Mouse (Mus musculus) lung, postnatal 0 days (tissue): ENCODE results near the gene Fbxl13. TPM values are rescaled to one million over a fixed set of nuclear protein-coding genes. Genes with fewer than 3 reads are reported as not detected.

Experiments
- ATAC-seq: fragments of 200-750 bp; cut with Nextera tagmentation; 2 replicates; pipeline ENCODE4 v1.8.0; 2017; ENCODE audit warnings: moderate library complexity
- DNase-seq: peaks from one replicate; pipeline ENCODE4 v3.0.0-alpha.2; 2016; ENCODE audit warnings: low spot score
- H3K27ac ChIP-seq: fragments of 300-500 bp; sonication (generic); 2 replicates; pipeline ENCODE4 v1.5.1; 2014; ENCODE audit warnings: antibody characterized with exemption, mild to moderate bottlenecking, low read length, mixed read lengths
- H3K27me3 ChIP-seq: fragments of 300-500 bp; sonication (generic); replicated peaks from 2 replicates; pipeline ENCODE4 v1.6.1; 2014; ENCODE audit warnings: low read length, mixed read lengths; ENCODE audit not compliant: insufficient read depth
- H3K36me3 ChIP-seq: fragments of 300-500 bp; sonication (generic); 2 replicates; pipeline ENCODE4 v1.6.1; 2014; ENCODE audit warnings: low read length, mixed read lengths; ENCODE audit not compliant: insufficient read depth
- H3K4me1 ChIP-seq: fragments of 300-500 bp; sonication (generic); 2 replicates; pipeline ENCODE4 v1.6.1; 2014; ENCODE audit warnings: antibody characterized with exemption, low read depth, low read length, mixed read lengths; ENCODE audit not compliant: insufficient read depth
- H3K4me2 ChIP-seq: fragments of 300-500 bp; sonication (generic); replicated peaks from 2 replicates; pipeline ENCODE4 v1.6.1; 2014; ENCODE audit warnings: low read depth, mild to moderate bottlenecking, low read length, moderate library complexity, mixed read lengths
- H3K4me3 ChIP-seq: fragments of 300-500 bp; sonication (generic); 2 replicates; pipeline ENCODE4 v1.5.1; 2014; ENCODE audit warnings: low read depth, low read length
- H3K9ac ChIP-seq: fragments of 300-500 bp; sonication (generic); replicated peaks from 2 replicates; pipeline ENCODE4 v1.6.1; 2014; ENCODE audit warnings: low read depth, mild to moderate bottlenecking
- H3K9me3 ChIP-seq: fragments of 300-500 bp; sonication (generic); 2 replicates; pipeline ENCODE4 v1.6.1; 2016; ENCODE audit warnings: low read length, mixed read lengths
- CTCF ChIP-seq: IDR thresholded peaks from 2 replicates; pipeline ENCODE4 v1.5.1; 2016; ENCODE audit warnings: antibody characterized with exemption, mild to moderate bottlenecking
- EP300 ChIP-seq: IDR thresholded peaks from 2 replicates; pipeline ENCODE4 v1.6.1; 2016; ENCODE audit warnings: antibody characterized with exemption, mild to moderate bottlenecking, control low read depth
- WGBS: fragments of 180-500 bp; shearing (Covaris S2); extraction: QIAGEN DNeasy Blood & Tissue Kit; methylation state at CpG from one replicate; pipeline ENCODE4 v1.1.7; 2014; 5-methylcytosine and 5-hydroxymethylcytosine counted together
- polyA plus RNA-seq: library from polyadenylated mRNA; unstranded; fragments of >200 nt; fragmentation: Nextera tagmentation; extraction: Ambion mirVana; gene quantifications from 2 replicates; pipeline ENCODE4 v1.2.1, GENCODE M21; 2015

The Fbxl13 gene
- 1.1 and 1.2 TPM in 2 replicates for polyA plus RNA-seq

GRCm38 (mm10) chr5:21645439-21646132, at the start of gene Fbxl13, which contains the start of gene Armc10:
Gene Fbxl13, minus strand, starts transcription at chr5:21645634.
Gene Armc10, plus strand, starts transcription at chr5:21645813.
- peak; percentile 92 for ATAC-seq
- Histone ChIP-seq H3K4me1 (peaks cover 10% of the 10 kb centered on the region; the same call in 1 of the 2 replicates), H3K36me3 (no peaks in the 10 kb centered on the region; the same call in 1 of the 2 replicates), H3K9ac (peak within 1 kb of the TSS; percentile 72), H3K4me3 (peak within 1 kb of the TSS; percentile 63), H3K4me2 (peak within 1 kb of the TSS; percentile 92), H3K27ac (peak within 1 kb of the TSS; percentile 94), H3K9me3 (no peaks in the 10 kb centered on the region), H3K27me3 (no peaks in the 10 kb centered on the region)
- 2% methylated on average over 37 of the region's 40 CpGs for WGBS
- TF ChIP-seq CTCF = peak; percentile 38
- no peak; the same call in 1 of the 2 replicates for TF ChIP-seq EP300
- peak; percentile 97 for DNase-seq

- ATAC-seq (no peak), DNase-seq (peak; percentile 26)
- Histone ChIP-seq H3K36me3 (no peaks in the 10 kb centered on the region), H3K4me1 (no peaks in the 10 kb centered on the region), H3K4me2 (no peak overlapping the region), H3K27me3 (no peaks in the 10 kb centered on the region), H3K27ac (no peak overlapping the region), H3K9ac (no peak overlapping the region), H3K9me3 (no peaks in the 10 kb centered on the region), H3K4me3 (no peak overlapping the region)
- no peak for TF ChIP-seq EP300
- no peak for TF ChIP-seq CTCF
- 76% methylated on average over 3 of the region's 3 CpGs for WGBS
Observed at GRCm38 (mm10) chr5:21694854-21695490, 49.5 kb upstream of the Fbxl13 start.

- DNase-seq = no peak
- WGBS = 50% methylated on average over 3 of the region's 3 CpGs
Observed at GRCm38 (mm10) chr5:21693372-21693870, 48.0 kb upstream of the Fbxl13 start.

DNA sequence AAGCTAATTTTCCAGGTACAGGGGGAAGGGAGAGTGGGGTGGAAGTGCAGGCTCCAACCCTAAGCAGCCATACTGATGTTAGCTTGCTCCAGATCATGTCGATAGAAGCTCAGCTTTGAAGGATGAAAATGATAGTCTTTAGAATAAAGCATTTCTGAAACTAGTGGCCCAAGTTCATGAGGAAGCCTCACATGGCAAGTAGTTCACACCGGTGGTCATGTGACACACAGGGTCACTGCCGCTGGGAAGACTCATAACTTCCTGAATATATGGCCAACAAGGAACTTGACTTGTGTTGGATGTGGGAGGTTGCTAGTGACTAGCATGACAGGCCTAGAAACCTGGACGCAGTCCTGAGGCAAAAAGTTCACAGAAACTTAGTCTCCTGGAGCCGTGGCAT, 46.8 kb upstream of the Fbxl13 start:
- Histone ChIP-seq H3K4me3 (no peak overlapping the region), H3K9me3 (no peaks in the 10 kb centered on the region), H3K9ac (no peak overlapping the region), H3K4me2 (no peak overlapping the region), H3K4me1 (no peaks in the 10 kb centered on the region), H3K27ac (no peak overlapping the region), H3K27me3 (no peaks in the 10 kb centered on the region), H3K36me3 (no peaks in the 10 kb centered on the region)
- TF ChIP-seq EP300 (no peak), CTCF (no peak)
- ATAC-seq (no peak), DNase-seq (no peak)
- WGBS = 91% methylated on average over 5 of the region's 5 CpGs

More at GRCm38 (mm10) chr5:21693372-21693870, 48.0 kb upstream of the Fbxl13 start:
- Histone ChIP-seq H3K4me3 (no peak overlapping the region), H3K4me1 (no peaks in the 10 kb centered on the region), H3K36me3 (no peaks in the 10 kb centered on the region), H3K9me3 (no peaks in the 10 kb centered on the region), H3K4me2 (no peak overlapping the region), H3K27me3 (no peaks in the 10 kb centered on the region), H3K27ac (no peak overlapping the region), H3K9ac (no peak overlapping the region)
- ATAC-seq = no peak
- TF ChIP-seq EP300 = no peak
- no peak for TF ChIP-seq CTCF

GRCm38 (mm10) chr5:21687042-21687441, 41.6 kb upstream of the Fbxl13 start:
- TF ChIP-seq CTCF (no peak), EP300 (no peak)
- Histone ChIP-seq H3K4me2 (no peak overlapping the region), H3K9me3 (no peaks in the 10 kb centered on the region), H3K36me3 (no peaks in the 10 kb centered on the region), H3K4me3 (no peak overlapping the region), H3K27me3 (no peaks in the 10 kb centered on the region), H3K27ac (no peak overlapping the region), H3K4me1 (no peaks in the 10 kb centered on the region), H3K9ac (no peak overlapping the region)
- 56% methylated on average over 4 of the region's 4 CpGs for WGBS
- DNase-seq (no peak), ATAC-seq (no peak)

- no peak for DNase-seq
- Histone ChIP-seq H3K4me3 (no peak overlapping the region), H3K4me2 (no peak overlapping the region), H3K4me1 (no peaks in the 10 kb centered on the region), H3K36me3 (no peaks in the 10 kb centered on the region), H3K27ac (no peak overlapping the region), H3K27me3 (no peaks in the 10 kb centered on the region), H3K9ac (no peak overlapping the region), H3K9me3 (no peaks in the 10 kb centered on the region)
- 56% methylated on average over 10 of the region's 10 CpGs for WGBS
- TF ChIP-seq EP300 = no peak
- no peak for TF ChIP-seq CTCF
- no peak for ATAC-seq
Observed at GRCm38 (mm10) chr5:21685001-21685400, 39.6 kb upstream of the Fbxl13 start.
